Mouse (Mus musculus) brain, embryonic 14.5 days (tissue): Measurements from ENCODE around the gene Gipr.
A peak's percentile ranks its signal among the peaks of the same experiment; 100 is the strongest.

Source experiments
- CTCF ChIP-seq: fragments of 200-500 bp; IDR thresholded peaks from 2 replicates; pipeline ENCODE4 v1.5.1; 2012; ENCODE audit warnings: inconsistent platforms, mild to moderate bottlenecking, moderate library complexity, borderline replicate concordance; ENCODE audit not compliant: insufficient read depth, insufficient read length; ENCODE audit errors: extremely low read depth
- POLR2A ChIP-seq: fragments of 200-500 bp; IDR thresholded peaks from 2 replicates; pipeline ENCODE4 v1.6.1; 2012; ENCODE audit warnings: mild to moderate bottlenecking, inconsistent platforms, borderline replicate concordance; ENCODE audit not compliant: poor library complexity, insufficient read depth, insufficient read length, severe bottlenecking; ENCODE audit errors: extremely low read depth

GRCm38 (mm10) chr7:19119631-19120429, 46.1 kb downstream of the Gipr start, which contains the start of gene Fbxo46:
- no peak for TF ChIP-seq CTCF
- TF ChIP-seq POLR2A = peak; percentile 79; the same call in 1 of the 2 replicates
